Mouse (Mus musculus): ENCODE results near the gene Stac. TPM values are rescaled to one million over a fixed set of nuclear protein-coding genes. Genes with fewer than 3 reads are reported as not detected.

The Stac gene
- polyA plus RNA-seq, 1 experiment from 2014 or later = 0.72 TPM

DNA sequence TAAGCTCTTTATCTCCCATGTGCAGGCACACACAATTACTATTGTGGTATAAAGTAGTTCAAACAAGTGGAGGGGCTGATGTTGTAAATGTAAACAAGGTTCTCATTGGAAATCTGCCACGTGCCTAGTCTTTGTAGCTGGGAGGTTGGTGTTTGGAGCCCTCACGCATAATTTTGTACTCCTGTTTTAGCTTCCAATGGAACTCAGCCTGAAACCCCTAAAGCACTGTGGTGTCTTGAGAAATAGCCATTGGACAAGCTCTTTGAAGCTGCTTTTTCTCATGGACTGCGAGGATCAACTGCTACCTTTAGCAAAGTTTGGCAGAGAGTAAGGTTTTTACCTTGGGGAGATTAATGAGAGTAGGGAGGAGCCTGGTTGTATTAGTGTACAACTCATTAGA is 24.3 kb upstream of the Stac start:
- H3K4me1 ChIP-seq (ENCODE audit: control insufficient read depth in 2 of 2, insufficient read depth in 2 of 2, low read length in 2 of 2) = no peaks in the 10 kb centered on the region
- ATAC-seq (ENCODE audit: insufficient number of reproducible peaks, insufficient read depth, low FRiP score, low read depth) = no peak
- no peaks in the 10 kb centered on the region for H3K36me3 ChIP-seq (ENCODE audit: control insufficient read depth, insufficient read depth, low read length)
- H3K27me3 ChIP-seq (ENCODE audit: control insufficient read depth, insufficient read depth, low read length) = no peaks in the 10 kb centered on the region
- H3K4me3 ChIP-seq (ENCODE audit: control insufficient read depth in 1 of 2, insufficient read depth in 1 of 2, low read depth in 1 of 2, low read length in 2 of 2) = no peak overlapping the region
- WGBS = 70% methylated on average over 3 of the region's 3 CpGs
- H3K27ac ChIP-seq (replicated peaks in 1 of 2; ENCODE audit: control insufficient read depth in 1 of 2, insufficient read depth in 1 of 2, low read depth in 2 of 2, low read length in 2 of 2) = no peak overlapping the region
- H3K4me2 ChIP-seq (ENCODE audit: low read length) = no peak overlapping the region
- H3K9me3 ChIP-seq (ENCODE audit: control insufficient read depth, low read length) = no peaks in the 10 kb centered on the region
- H3K9ac ChIP-seq (ENCODE audit: low read length) = no peak overlapping the region

- Histone ChIP-seq H3K27me3 (ENCODE audit: control insufficient read depth, insufficient read depth, low read length) (no peaks in the 10 kb centered on the region), H3K36me3 (ENCODE audit: control insufficient read depth, insufficient read depth, low read length) (no peaks in the 10 kb centered on the region), H3K27ac (replicated peaks in 1 of 2; ENCODE audit: control insufficient read depth in 1 of 2, insufficient read depth in 1 of 2, low read depth in 2 of 2, low read length in 2 of 2) (no peak overlapping the region), H3K4me3 (ENCODE audit: control insufficient read depth in 1 of 2, insufficient read depth in 1 of 2, low read depth in 1 of 2, low read length in 2 of 2) (no peak overlapping the region), H3K9me3 (ENCODE audit: control insufficient read depth, low read length) (no peaks in the 10 kb centered on the region), H3K4me2 (ENCODE audit: low read length) (no peak overlapping the region), H3K9ac (ENCODE audit: low read length) (no peak overlapping the region), H3K4me1 (ENCODE audit: control insufficient read depth in 2 of 2, insufficient read depth in 2 of 2, low read length in 2 of 2) (no peaks in the 10 kb centered on the region)
- 50% methylated on average over 2 of the region's 2 CpGs for WGBS
- no peak for ATAC-seq (ENCODE audit: insufficient number of reproducible peaks, insufficient read depth, low FRiP score, low read depth)
Observed at GRCm38 (mm10) chr9:111700101-111700500, 10.0 kb upstream of the Stac start.

DNA sequence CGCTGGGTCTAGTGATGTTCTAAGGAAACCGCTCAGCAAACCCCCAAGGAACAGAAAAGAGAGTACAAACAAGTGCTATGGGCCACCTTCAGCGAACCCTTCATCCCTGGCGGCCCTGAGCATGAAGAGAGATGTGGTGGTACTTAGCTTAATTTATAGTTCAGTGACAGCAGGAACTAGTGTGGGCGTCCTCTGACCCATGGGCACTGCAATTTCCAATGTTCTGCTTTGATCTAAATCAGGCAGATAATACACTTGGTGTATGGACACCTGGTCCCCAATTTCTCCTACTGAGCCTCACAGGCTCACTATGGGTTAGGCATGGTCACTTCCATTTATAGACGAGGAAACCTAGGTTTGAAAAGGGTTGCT is 322 bp upstream of the Stac start:
- peak overlapping the region; percentile 97 for H3K4me2 ChIP-seq (ENCODE audit: low read length)
- no peaks in the 10 kb centered on the region for H3K36me3 ChIP-seq (ENCODE audit: control insufficient read depth, insufficient read depth, low read length)
- H3K27me3 ChIP-seq (ENCODE audit: control insufficient read depth, insufficient read depth, low read length) = peaks cover 23% of the 10 kb centered on the region
- WGBS = 8% methylated on average over 6 of the region's 6 CpGs
- no peak for ATAC-seq (ENCODE audit: insufficient number of reproducible peaks, insufficient read depth, low FRiP score, low read depth)
- H3K9me3 ChIP-seq (ENCODE audit: control insufficient read depth, low read length) = no peaks in the 10 kb centered on the region
- peak overlapping the region; percentile 41 to 58 for H3K4me3 ChIP-seq (ENCODE audit: control insufficient read depth in 1 of 2, insufficient read depth in 1 of 2, low read depth in 1 of 2, low read length in 2 of 2)
- H3K9ac ChIP-seq (ENCODE audit: low read length) = peak overlapping the region; percentile 60
- H3K27ac ChIP-seq (replicated peaks in 1 of 2; ENCODE audit: control insufficient read depth in 1 of 2, insufficient read depth in 1 of 2, low read depth in 2 of 2, low read length in 2 of 2) = no peak overlapping the region
- peaks cover 2 to 4% of the 10 kb centered on the region in 2 experiments; a peak in 1 of 4 replicates for H3K4me1 ChIP-seq (ENCODE audit: control insufficient read depth in 2 of 2, insufficient read depth in 2 of 2, low read length in 2 of 2)

- Histone ChIP-seq H3K27ac (replicated peaks in 1 of 2; ENCODE audit: control insufficient read depth in 1 of 2, insufficient read depth in 1 of 2, low read depth in 2 of 2, low read length in 2 of 2) (no peak overlapping the region), H3K27me3 (ENCODE audit: control insufficient read depth, insufficient read depth, low read length) (peaks cover 23% of the 10 kb centered on the region), H3K4me2 (ENCODE audit: low read length) (no peak overlapping the region), H3K4me3 (ENCODE audit: control insufficient read depth in 1 of 2, insufficient read depth in 1 of 2, low read depth in 1 of 2, low read length in 2 of 2) (no peak overlapping the region), H3K9me3 (ENCODE audit: control insufficient read depth, low read length) (no peaks in the 10 kb centered on the region), H3K36me3 (ENCODE audit: control insufficient read depth, insufficient read depth, low read length) (no peaks in the 10 kb centered on the region), H3K4me1 (ENCODE audit: control insufficient read depth in 2 of 2, insufficient read depth in 2 of 2, low read length in 2 of 2) (peaks cover 2 to 4% of the 10 kb centered on the region in 2 experiments; a peak in 1 of 4 replicates), H3K9ac (ENCODE audit: low read length) (no peak overlapping the region)
- no peak for ATAC-seq (ENCODE audit: insufficient number of reproducible peaks, insufficient read depth, low FRiP score, low read depth)
- WGBS = 79% methylated on average over 11 of the region's 11 CpGs
Observed at GRCm38 (mm10) chr9:111689146-111689545, 1.0 kb downstream of the Stac start.

DNA sequence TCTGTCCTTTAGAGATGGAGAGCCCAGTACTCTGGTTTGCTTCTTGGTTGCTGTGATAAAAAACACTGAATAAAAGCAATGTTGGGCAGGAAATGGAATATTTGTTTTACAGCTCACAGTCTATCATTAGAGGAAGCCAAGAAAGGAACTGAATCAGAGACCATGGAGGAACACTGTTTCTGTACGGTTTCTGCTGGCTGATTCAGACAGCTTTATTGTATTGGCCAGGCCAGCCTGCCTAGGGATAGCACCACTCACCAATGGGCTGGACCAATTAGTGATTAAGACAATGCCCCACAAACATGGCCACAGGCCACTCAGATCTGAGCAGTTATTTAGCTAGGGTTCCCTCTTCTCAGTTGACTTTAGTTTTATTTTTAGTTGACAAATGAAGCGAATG is 6.0 kb downstream of the Stac start:
- ATAC-seq (ENCODE audit: insufficient number of reproducible peaks, insufficient read depth, low FRiP score, low read depth) = peak; percentile 56; the same call in 1 of the 2 replicates
- H3K9ac ChIP-seq (ENCODE audit: low read length) = no peak overlapping the region
- no peaks in the 10 kb centered on the region for H3K4me1 ChIP-seq (ENCODE audit: control insufficient read depth in 2 of 2, insufficient read depth in 2 of 2, low read length in 2 of 2)
- H3K27me3 ChIP-seq (ENCODE audit: control insufficient read depth, insufficient read depth, low read length) = peaks cover 11% of the 10 kb centered on the region
- H3K4me3 ChIP-seq (ENCODE audit: control insufficient read depth in 1 of 2, insufficient read depth in 1 of 2, low read depth in 1 of 2, low read length in 2 of 2) = no peak overlapping the region
- H3K4me2 ChIP-seq (ENCODE audit: low read length) = no peak overlapping the region
- 54% methylated on average over 2 of the region's 2 CpGs for WGBS
- H3K9me3 ChIP-seq (ENCODE audit: control insufficient read depth, low read length) = no peaks in the 10 kb centered on the region
- 0 out of 4 replicates have a peak overlapping the region, but pooled peaks of 1 of the 2 experiments have one; percentile 1 for H3K27ac ChIP-seq (replicated peaks in 1 of 2; ENCODE audit: control insufficient read depth in 1 of 2, insufficient read depth in 1 of 2, low read depth in 2 of 2, low read length in 2 of 2)
- H3K36me3 ChIP-seq (ENCODE audit: control insufficient read depth, insufficient read depth, low read length) = no peaks in the 10 kb centered on the region

DNA sequence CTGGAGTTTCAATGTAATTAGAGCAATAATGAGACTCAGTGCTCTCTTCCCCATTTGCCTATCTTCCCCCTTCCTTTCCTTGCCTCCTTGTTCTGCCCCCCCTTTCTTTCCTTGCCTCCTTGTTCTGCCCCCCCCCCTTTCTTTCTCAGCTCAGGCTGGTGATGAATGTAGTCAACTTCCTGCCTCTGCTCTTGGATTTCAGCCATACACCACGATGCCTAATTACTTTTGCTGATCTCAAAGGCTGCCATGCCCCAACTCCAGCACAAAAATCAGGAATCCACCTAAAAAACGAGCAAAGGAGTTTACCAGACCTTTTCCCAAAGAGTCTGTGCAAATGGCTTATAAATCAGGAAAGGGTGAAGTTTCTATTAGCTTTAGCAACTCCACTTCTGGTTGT is 10.6 kb downstream of the Stac start:
- no peaks in the 10 kb centered on the region for H3K27me3 ChIP-seq (ENCODE audit: control insufficient read depth, insufficient read depth, low read length)
- no peak for ATAC-seq (ENCODE audit: insufficient number of reproducible peaks, insufficient read depth, low FRiP score, low read depth)
- H3K9ac ChIP-seq (ENCODE audit: low read length) = no peak overlapping the region
- H3K4me2 ChIP-seq (ENCODE audit: low read length) = no peak overlapping the region
- no peaks in the 10 kb centered on the region for H3K9me3 ChIP-seq (ENCODE audit: control insufficient read depth, low read length)
- WGBS = 25% methylated on average over 2 of the region's 2 CpGs
- H3K36me3 ChIP-seq (ENCODE audit: control insufficient read depth, insufficient read depth, low read length) = no peaks in the 10 kb centered on the region
- H3K4me1 ChIP-seq (ENCODE audit: control insufficient read depth in 2 of 2, insufficient read depth in 2 of 2, low read length in 2 of 2) = no peaks in the 10 kb centered on the region
- H3K4me3 ChIP-seq (ENCODE audit: control insufficient read depth in 1 of 2, insufficient read depth in 1 of 2, low read depth in 1 of 2, low read length in 2 of 2) = no peak overlapping the region
- no peak overlapping the region for H3K27ac ChIP-seq (replicated peaks in 1 of 2; ENCODE audit: control insufficient read depth in 1 of 2, insufficient read depth in 1 of 2, low read depth in 2 of 2, low read length in 2 of 2)

- WGBS = 78% methylated on average over 6 of the region's 6 CpGs
- Histone ChIP-seq H3K9ac (ENCODE audit: low read length) (no peak overlapping the region), H3K27ac (replicated peaks in 1 of 2; ENCODE audit: control insufficient read depth in 1 of 2, insufficient read depth in 1 of 2, low read depth in 2 of 2, low read length in 2 of 2) (no peak overlapping the region), H3K4me3 (ENCODE audit: control insufficient read depth in 1 of 2, insufficient read depth in 1 of 2, low read depth in 1 of 2, low read length in 2 of 2) (no peak overlapping the region), H3K27me3 (ENCODE audit: control insufficient read depth, insufficient read depth, low read length) (no peaks in the 10 kb centered on the region), H3K9me3 (ENCODE audit: control insufficient read depth, low read length) (no peaks in the 10 kb centered on the region), H3K36me3 (ENCODE audit: control insufficient read depth, insufficient read depth, low read length) (no peaks in the 10 kb centered on the region), H3K4me2 (ENCODE audit: low read length) (no peak overlapping the region), H3K4me1 (ENCODE audit: control insufficient read depth in 2 of 2, insufficient read depth in 2 of 2, low read length in 2 of 2) (no peaks in the 10 kb centered on the region)
- ATAC-seq (ENCODE audit: insufficient number of reproducible peaks, insufficient read depth, low FRiP score, low read depth) = no peak
Observed at GRCm38 (mm10) chr9:111669816-111670215, 20.3 kb downstream of the Stac start.

GRCm38 (mm10) chr9:111655066-111655465 is 35.1 kb downstream of the Stac start:
- H3K36me3 ChIP-seq (ENCODE audit: control insufficient read depth, insufficient read depth, low read length) = no peaks in the 10 kb centered on the region
- no peaks in the 10 kb centered on the region for H3K9me3 ChIP-seq (ENCODE audit: control insufficient read depth, low read length)
- no peak for ATAC-seq (ENCODE audit: insufficient number of reproducible peaks, insufficient read depth, low FRiP score, low read depth)
- 83% methylated on average over 4 of the region's 4 CpGs for WGBS
- H3K4me1 ChIP-seq (ENCODE audit: control insufficient read depth in 2 of 2, insufficient read depth in 2 of 2, low read length in 2 of 2) = no peaks in the 10 kb centered on the region
- H3K27ac ChIP-seq (replicated peaks in 1 of 2; ENCODE audit: control insufficient read depth in 1 of 2, insufficient read depth in 1 of 2, low read depth in 2 of 2, low read length in 2 of 2) = no peak overlapping the region
- no peak overlapping the region for H3K4me3 ChIP-seq (ENCODE audit: control insufficient read depth in 1 of 2, insufficient read depth in 1 of 2, low read depth in 1 of 2, low read length in 2 of 2)
- no peak overlapping the region for H3K4me2 ChIP-seq (ENCODE audit: low read length)
- no peaks in the 10 kb centered on the region for H3K27me3 ChIP-seq (ENCODE audit: control insufficient read depth, insufficient read depth, low read length)
- H3K9ac ChIP-seq (ENCODE audit: low read length) = no peak overlapping the region

Data from heart, embryonic 14.5 days (tissue).